Mouse (Mus musculus) MEL (cell line): ENCODE results near the gene Atpaf1. TPM values are rescaled to one million over a fixed set of nuclear protein-coding genes. Genes with fewer than 3 reads are reported as not detected.

Source experiments
- DNase-seq: peaks from one replicate; pipeline ENCODE4 v3.0.0; 2011; ENCODE audit warnings: low read depth, low spot score
- H3K27ac ChIP-seq: 2 replicates; pipeline ENCODE4 v1.5.1; 2012; ENCODE audit warnings: low read depth, mild to moderate bottlenecking, control low read depth, low read length, moderate library complexity; ENCODE audit not compliant: control insufficient read depth
- H3K27me3 ChIP-seq, 2 experiments: fragments of 150-350 bp in 1 of 2; sonication (generic) in 1 of 2; 2 replicates each; pipeline ENCODE4 v1.6.1; 2012; ENCODE audit warnings: low read length in 2 of 2, mild to moderate bottlenecking in 2 of 2, improper control_type of control experiment in 1 of 2, moderate library complexity in 1 of 2; ENCODE audit not compliant: insufficient read depth in 2 of 2, control insufficient read depth in 1 of 2
- H3K36me3 ChIP-seq, 2 experiments: 2 replicates each; pipeline ENCODE4 v1.6.1; 2012 to 2014; ENCODE audit warnings: low read length in 2 of 2, improper control_type of control experiment in 1 of 2, inconsistent platforms in 1 of 2, mild to moderate bottlenecking in 1 of 2; ENCODE audit not compliant: insufficient read depth in 2 of 2, control insufficient read depth in 1 of 2
- H3K4me1 ChIP-seq, 2 experiments: fragments of 150-350 bp in 1 of 2; sonication (generic) in 1 of 2; 2 replicates each; pipeline ENCODE4 v1.6.1; 2012; ENCODE audit warnings: low read length in 2 of 2, improper control_type of control experiment in 1 of 2, mild to moderate bottlenecking in 1 of 2; ENCODE audit not compliant: insufficient read depth in 2 of 2, control insufficient read depth in 1 of 2
- H3K4me3 ChIP-seq, 2 experiments: fragments of 150-350 bp in 1 of 2; sonication (generic) in 1 of 2; 2 replicates each; pipeline ENCODE4 v1.5.1; 2012; ENCODE audit warnings: low read depth in 2 of 2, low read length in 2 of 2, mild to moderate bottlenecking in 2 of 2, moderate library complexity in 2 of 2, control low read depth in 1 of 2, improper control_type of control experiment in 1 of 2; ENCODE audit not compliant: control insufficient read depth in 1 of 2, insufficient read depth in 1 of 2
- H3K79me2 ChIP-seq: 2 replicates; pipeline ENCODE4 v1.6.1; 2012; ENCODE audit warnings: mild to moderate bottlenecking, low read length, moderate library complexity; ENCODE audit not compliant: control insufficient read depth, poor library complexity, insufficient read depth
- H3K9ac ChIP-seq: 2 replicates; pipeline ENCODE4 v1.6.1; 2012; ENCODE audit warnings: low read depth, mild to moderate bottlenecking, control low read depth, low read length, moderate library complexity; ENCODE audit not compliant: control insufficient read depth, poor library complexity, severe bottlenecking
- H3K9me3 ChIP-seq: fragments of 150-350 bp; sonication (generic); replicated peaks from 2 replicates; pipeline ENCODE4 v1.6.1; 2012; ENCODE audit warnings: mild to moderate bottlenecking, low read length, improper control_type of control experiment, moderate library complexity; ENCODE audit not compliant: insufficient read depth
- BHLHE40 ChIP-seq: IDR thresholded peaks from 2 replicates; pipeline ENCODE4 v1.6.1; 2012; ENCODE audit warnings: low read depth, mild to moderate bottlenecking, inconsistent platforms, low read length, improper control_type of control experiment, borderline replicate concordance
- CHD1 ChIP-seq: IDR thresholded peaks from 2 replicates; pipeline ENCODE4 v1.6.1; 2012; ENCODE audit warnings: low read depth, mild to moderate bottlenecking, inconsistent platforms, low read length, improper control_type of control experiment
- E2F4 ChIP-seq: IDR thresholded peaks from 2 replicates; pipeline ENCODE4 v1.6.1; 2011; ENCODE audit warnings: low read depth, low read length, improper control_type of control experiment, borderline replicate concordance
- ELF1 ChIP-seq: IDR thresholded peaks from 2 replicates; pipeline ENCODE4 v1.6.1; 2014; ENCODE audit warnings: low read depth, mild to moderate bottlenecking, inconsistent platforms, low read length, improper control_type of control experiment, moderate library complexity
- EP300 ChIP-seq, 2 experiments: IDR thresholded peaks; 2 replicates each; pipeline ENCODE4 v1.6.1; 2011; ENCODE audit warnings: improper control_type of control experiment in 2 of 2, low read length in 2 of 2, low read depth in 1 of 2, mild to moderate bottlenecking in 1 of 2
- ETS1 ChIP-seq: IDR thresholded peaks from 2 replicates; pipeline ENCODE4 v1.6.1; 2012; ENCODE audit warnings: low read depth, mild to moderate bottlenecking, inconsistent platforms, low read length, improper control_type of control experiment, moderate library complexity
- GABPA ChIP-seq: IDR thresholded peaks from 2 replicates; pipeline ENCODE4 v1.6.1; 2012; ENCODE audit warnings: low read depth, mild to moderate bottlenecking, inconsistent platforms, low read length, improper control_type of control experiment, moderate library complexity
- GATA1 ChIP-seq: IDR thresholded peaks from 2 replicates; pipeline ENCODE4 v1.6.1; 2011; ENCODE audit warnings: low read depth, low read length, improper control_type of control experiment
- HCFC1 ChIP-seq: IDR thresholded peaks from 2 replicates; pipeline ENCODE4 v1.6.1; 2012; ENCODE audit warnings: low read depth, mild to moderate bottlenecking, inconsistent platforms, low read length, improper control_type of control experiment, moderate library complexity
- JUND ChIP-seq: IDR thresholded peaks from 2 replicates; pipeline ENCODE4 v1.6.1; 2011; ENCODE audit warnings: low read depth, mild to moderate bottlenecking, improper control_type of control experiment, low read length
- KAT2A ChIP-seq: conservative IDR thresholded peaks from 2 replicates; pipeline ENCODE4 v1.6.1; 2012; ENCODE audit warnings: low read depth, low read length, improper control_type of control experiment, inconsistent platforms
- MAFK ChIP-seq: IDR thresholded peaks from 2 replicates; pipeline ENCODE4 v1.6.1; 2011; ENCODE audit warnings: low read depth, mild to moderate bottlenecking, low read length, improper control_type of control experiment, borderline replicate concordance
- MAX ChIP-seq: IDR thresholded peaks from 2 replicates; pipeline ENCODE4 v1.6.1; 2011; ENCODE audit warnings: low read length, improper control_type of control experiment
- MAZ ChIP-seq: IDR thresholded peaks from 2 replicates; pipeline ENCODE4 v1.6.1; 2012; ENCODE audit warnings: low read depth, mild to moderate bottlenecking, inconsistent platforms, low read length, improper control_type of control experiment
- MEF2A ChIP-seq: IDR thresholded peaks from 2 replicates; pipeline ENCODE4 v1.6.1; 2014; ENCODE audit warnings: low read depth, mild to moderate bottlenecking, inconsistent platforms, low read length, improper control_type of control experiment; ENCODE audit not compliant: poor library complexity, insufficient replicate concordance, severe bottlenecking; ENCODE audit errors: extremely low read depth
- MXI1 ChIP-seq: IDR thresholded peaks from 2 replicates; pipeline ENCODE4 v1.6.1; 2011; ENCODE audit warnings: mild to moderate bottlenecking, low read depth, low read length, improper control_type of control experiment
- MYC ChIP-seq: IDR thresholded peaks from 2 replicates; pipeline ENCODE4 v1.6.1; 2011; ENCODE audit warnings: low read depth, mild to moderate bottlenecking, low read length, improper control_type of control experiment, moderate library complexity
- NELFE ChIP-seq: IDR thresholded peaks from 2 replicates; pipeline ENCODE4 v1.6.1; 2011; ENCODE audit warnings: low read depth, low read length, improper control_type of control experiment
- NRF1 ChIP-seq: IDR thresholded peaks from 2 replicates; pipeline ENCODE4 v1.6.1; 2014; ENCODE audit warnings: low read depth, mild to moderate bottlenecking, inconsistent platforms, low read length, improper control_type of control experiment, moderate library complexity; ENCODE audit not compliant: poor library complexity, insufficient read depth, severe bottlenecking
- POLR2A ChIP-seq, 2 experiments: IDR thresholded peaks; 2 replicates each; pipeline ENCODE4 v1.6.1; 2011 to 2012; ENCODE audit warnings: low read length in 2 of 2, mild to moderate bottlenecking in 2 of 2, control low read depth in 1 of 2, improper control_type of control experiment in 1 of 2, low read depth in 1 of 2, moderate library complexity in 1 of 2; ENCODE audit not compliant: control insufficient read depth in 1 of 2, insufficient read depth in 1 of 2, poor library complexity in 1 of 2
- POLR2AphosphoS2 ChIP-seq: IDR thresholded peaks from 2 replicates; pipeline ENCODE4 v1.6.1; 2011; ENCODE audit warnings: low read length, improper control_type of control experiment
- POLR2AphosphoS5 ChIP-seq: IDR thresholded peaks from 2 replicates; pipeline ENCODE4 v1.6.1; 2012; ENCODE audit warnings: low read depth, borderline replicate concordance, mild to moderate bottlenecking, inconsistent platforms, low read length, moderate library complexity, mixed read lengths
- RAD21 ChIP-seq: IDR thresholded peaks from 2 replicates; pipeline ENCODE4 v1.6.1; 2011; ENCODE audit warnings: mild to moderate bottlenecking, low read depth, low read length, improper control_type of control experiment
- RCOR1 ChIP-seq: IDR thresholded peaks from 2 replicates; pipeline ENCODE4 v1.6.1; 2012; ENCODE audit warnings: low read depth, mild to moderate bottlenecking, inconsistent platforms, low read length, improper control_type of control experiment
- SIN3A ChIP-seq: IDR thresholded peaks from 2 replicates; pipeline ENCODE4 v1.6.1; 2012; ENCODE audit warnings: low read length, improper control_type of control experiment, inconsistent platforms
- SMC3 ChIP-seq: IDR thresholded peaks from 2 replicates; pipeline ENCODE4 v1.6.1; 2011; ENCODE audit warnings: low read depth, low read length, improper control_type of control experiment
- TAL1 ChIP-seq: IDR thresholded peaks from 2 replicates; pipeline ENCODE4 v1.6.1; 2012; ENCODE audit warnings: mild to moderate bottlenecking, inconsistent platforms, low read length, moderate library complexity, mixed read lengths
- TBP ChIP-seq: IDR thresholded peaks from 2 replicates; pipeline ENCODE4 v1.8.0; 2011; ENCODE audit warnings: low read depth, low read length, improper control_type of control experiment
- TCF12 ChIP-seq: IDR thresholded peaks from 2 replicates; pipeline ENCODE4 v1.6.1; 2014; ENCODE audit warnings: low read depth, mild to moderate bottlenecking, inconsistent platforms, low read length, improper control_type of control experiment, moderate library complexity
- UBTF ChIP-seq: IDR thresholded peaks from 2 replicates; pipeline ENCODE4 v1.6.1; 2012; ENCODE audit warnings: low read depth, mild to moderate bottlenecking, inconsistent platforms, low read length, improper control_type of control experiment, moderate library complexity, borderline replicate concordance; ENCODE audit not compliant: insufficient read depth
- USF2 ChIP-seq, 2 experiments: IDR thresholded peaks; 2 replicates each; pipeline ENCODE4 v1.6.1; 2011 to 2012; ENCODE audit warnings: improper control_type of control experiment in 2 of 2, low read length in 2 of 2, borderline replicate concordance in 1 of 2, inconsistent platforms in 1 of 2, low read depth in 1 of 2, mild to moderate bottlenecking in 1 of 2; ENCODE audit not compliant: insufficient read depth in 1 of 2
- ZC3H11A ChIP-seq: IDR thresholded peaks from 2 replicates; pipeline ENCODE4 v1.6.1; 2012; ENCODE audit warnings: low read depth, mild to moderate bottlenecking, inconsistent platforms, low read length, improper control_type of control experiment
- ZKSCAN1 ChIP-seq: IDR thresholded peaks from 2 replicates; pipeline ENCODE4 v1.6.1; 2012; ENCODE audit warnings: low read depth, mild to moderate bottlenecking, inconsistent platforms, low read length, improper control_type of control experiment, moderate library complexity
- ZNF384 ChIP-seq: IDR thresholded peaks from 2 replicates; pipeline ENCODE4 v1.6.1; 2012; ENCODE audit warnings: low read depth, mild to moderate bottlenecking, inconsistent platforms, low read length, improper control_type of control experiment
- polyA plus RNA-seq, 2 experiments: library from polyadenylated mRNA; stranded (reverse) in 1 of 2; unstranded in 1 of 2; fragments of >175 nt in 1 of 2; fragments of >200 nt in 1 of 2; gene quantifications; 2 replicates each; pipeline versions ENCODE4 v1.2.1 to v1.2.4; 2012; ENCODE audit warnings: low replicate concordance in 2 of 2, low read depth in 1 of 2; ENCODE audit not compliant: insufficient read length in 2 of 2, insufficient read depth in 1 of 2, missing spikeins in 1 of 2
- total RNA-seq: library from RNA; depleted of rRNA; stranded (reverse); fragments of 300-350 nt; gene quantifications from 2 replicates; pipeline ENCODE4 v1.2.3, GENCODE M21; 2012; rRNA removed

Atpaf1 gene
- total RNA-seq (18.9 and 24.5 TPM in 2 replicates), polyA plus RNA-seq (10 to 100 TPM in 1 of 2 experiments, not detected in 1; 23.4 TPM)

DNA sequence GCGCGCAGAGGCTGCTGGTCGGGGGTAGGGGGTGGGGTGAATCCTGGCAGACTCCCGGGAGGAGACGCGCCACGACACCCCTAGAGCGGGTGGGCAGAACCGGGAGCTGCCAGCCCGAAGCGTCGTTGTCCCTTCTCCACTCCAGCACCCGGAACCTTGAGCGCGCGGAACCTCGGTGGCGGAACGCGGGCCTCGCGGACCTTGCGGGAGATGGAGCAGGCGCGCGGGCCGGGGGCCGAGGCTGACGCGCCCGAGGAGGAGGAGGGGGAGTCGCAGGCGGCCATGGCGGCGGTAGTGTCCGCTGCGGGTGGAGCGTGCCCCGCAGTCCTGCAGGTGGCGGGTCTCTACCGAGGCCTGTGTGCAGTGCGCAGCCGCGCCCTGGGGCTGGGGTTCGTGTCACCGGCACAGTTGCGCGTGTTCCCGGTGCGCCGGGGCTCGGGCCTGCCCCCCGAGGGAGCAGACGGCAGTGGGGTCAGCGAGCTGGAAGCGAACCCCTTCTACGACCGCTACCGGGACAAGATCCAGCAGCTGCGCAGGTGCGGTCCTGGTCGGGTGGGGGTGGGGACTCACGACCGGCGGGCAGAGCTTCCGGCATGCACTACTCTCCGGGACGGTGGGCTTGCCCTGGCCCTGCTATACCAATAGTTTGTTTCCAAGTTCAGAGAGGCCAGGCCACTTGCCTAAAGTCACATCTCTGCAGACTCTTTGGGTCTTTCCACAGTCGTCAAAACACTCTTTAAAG is at the start of gene Atpaf1:
TSS of gene Atpaf1 (plus strand) at position 44 of the 742 bp plus-strand sequence.
- H3K27ac ChIP-seq, result peak within 1 kb of the TSS; percentile 32
- DNase-seq, result peak; percentile 85
- H3K4me1 ChIP-seq, result peaks cover 6 to 16% of the 10 kb centered on the region in 2 experiments; a peak in 3 of 4 replicates
- peaks cover 4 to 6% of the 10 kb centered on the region in 2 experiments; a peak in 3 of 4 replicates for H3K36me3 ChIP-seq
- peaks cover 9% of the 10 kb centered on the region for H3K79me2 ChIP-seq
- H3K27me3 ChIP-seq, result no peaks in the 10 kb centered on the region
- H3K4me3 ChIP-seq, result peak within 1 kb of the TSS; percentile 65 to 95
- no peaks in the 10 kb centered on the region for H3K9me3 ChIP-seq
- peak within 1 kb of the TSS; percentile 65 for H3K9ac ChIP-seq
- TF ChIP-seq ETS1 (0 out of 2 replicates have a peak, but pooled peaks have one; percentile 31), EP300 (IDR thresholded peaks at IDR 0.05; ENCODE audit: low read depth in 1 of 2, low read length in 2 of 2) (peak in 1 of 2 experiments; percentile 11; a peak in 1 of 4 replicates), MEF2A (no peak), SMC3 (no peak), RCOR1 (no peak), GATA1 (no peak), KAT2A (peak; percentile 50; the same call in 1 of the 2 replicates), MXI1 (peak; percentile 56; the same call in 1 of the 2 replicates), ZKSCAN1 (no peak), SIN3A (peak; percentile 61; the same call in 1 of the 2 replicates), UBTF (0 out of 2 replicates have a peak, but pooled peaks have one; percentile 37), POLR2A (IDR thresholded peaks at IDR 0.05; ENCODE audit: control insufficient read depth in 1 of 2, insufficient read depth in 1 of 2, low read depth in 1 of 2, low read length in 2 of 2, poor library complexity in 1 of 2) (peak; percentile 62 to 66; a peak in 3 of 4 replicates), NRF1 (peak; percentile 68), NELFE (peak; percentile 69), BHLHE40 (no peak), HCFC1 (peak; percentile 79), CHD1 (no peak), TAL1 (no peak), JUND (no peak), ZC3H11A (no peak), MAX (peak; percentile 79), USF2 (IDR thresholded peaks at IDR 0.05; ENCODE audit: borderline replicate concordance in 1 of 2, insufficient read depth in 1 of 2, low read depth in 1 of 2, low read length in 2 of 2) (no peak), MAZ (peak; percentile 82; the same call in 1 of the 2 replicates), E2F4 (peak; percentile 56; the same call in 1 of the 2 replicates), TBP (peak; percentile 63; the same call in 1 of the 2 replicates), POLR2AphosphoS2 (no peak), ELF1 (peak; percentile 36; the same call in 1 of the 2 replicates), MAFK (no peak), GABPA (no peak), TCF12 (peak; percentile 76), ZNF384 (no peak), MYC (0 out of 2 replicates have a peak, but pooled peaks have one; percentile 54), RAD21 (no peak), POLR2AphosphoS5 (no peak)
